Mouse (Mus musculus): ENCODE data around the gene Rapgef6.

GRCm38 (mm10) chr11:54533834-54534233, 11.2 kb downstream of the Rapgef6 start:
- no peak for TF ChIP-seq CTCF (conservative IDR thresholded peaks at IDR 0.05; ENCODE audit: insufficient read depth, insufficient read length, low read depth, low read length)
- TF ChIP-seq POLR2A (IDR thresholded peaks at IDR 0.05; ENCODE audit: low read depth, low read length): no peak

Measured in kidney, adult 2 months (tissue).